In genomic region chr7:24372300-24372699, GRCm38 (mm10) we compare ENCODE assay signal across 10 mouse cellular contexts. TPM values are rescaled to one million over a fixed set of nuclear protein-coding genes. Genes with fewer than 3 reads are reported as not detected.
DNase-seq lines count a peak whose midpoint lies in the region; ATAC-seq lines count a peak whose summit lies in the region.
"Had no signal": no experiment of that assay in that cellular context is flagged by ENCODE, and none has a peak within 500 bp of the region (broad histone marks: within the 10 kb centered on the region; RNA-seq: fewer than 3 reads in every experiment).

No protein-coding gene starts in this region.

- ATAC-seq in intestine, embryonic 16.5 days = peak; percentile 30; the same call in 1 of the 2 replicates

- DNase-seq in heart, adult 11 months = peak; percentile 93
- no peak for DNase-seq in heart, adult 9 months (ENCODE audit: low spot score in 2 of 2)
- DNase-seq in 416B (ENCODE audit: low read depth) = peak; percentile 84
- DNase-seq in lung, postnatal 36 days = peak; percentile 80
- DNase-seq in adipocyte (ENCODE audit: low spot score) = no peak
- no peak for DNase-seq in adrenal gland, postnatal 4 days (ENCODE audit: low spot score in 2 of 2)
- no peak for DNase-seq in kidney, adult 8-10 months
- DNase-seq: right cerebral cortex, postnatal 4 days had no signal

- H3K4me2 ChIP-seq in intestine, embryonic 16.5 days (ENCODE audit: low read depth, low read length) = no peak overlapping the region
- H3K4me2 ChIP-seq: limb, embryonic 15.5 days had no signal

- H3K27me3 ChIP-seq in intestine, embryonic 16.5 days (replicated peaks; ENCODE audit: control insufficient read depth, insufficient read depth, low read length) = no peaks in the 10 kb centered on the region

- no peak overlapping the region for H3K4me3 ChIP-seq in intestine, embryonic 16.5 days (ENCODE audit: low read length)
- H3K4me3 ChIP-seq: limb, embryonic 15.5 days had no signal

- no peaks in the 10 kb centered on the region for H3K36me3 ChIP-seq in intestine, embryonic 16.5 days (ENCODE audit: control insufficient read depth, insufficient read depth, low read length)
- H3K36me3 ChIP-seq: limb, embryonic 15.5 days had no signal

- no peak overlapping the region for H3K27ac ChIP-seq in intestine, embryonic 16.5 days (ENCODE audit: low read length)
- H3K27ac ChIP-seq: limb, embryonic 15.5 days had no signal

- WGBS in intestine, embryonic 16.5 days = 73% methylated on average over 9 of the region's 11 CpGs

- H3K9me3 ChIP-seq in intestine, embryonic 16.5 days (ENCODE audit: control insufficient read depth, low read length) = no peaks in the 10 kb centered on the region
- H3K9me3 ChIP-seq: limb, embryonic 15.5 days had no signal

- no peak overlapping the region for H3K9ac ChIP-seq in intestine, embryonic 16.5 days (ENCODE audit: low read depth, low read length)
- H3K9ac ChIP-seq: limb, embryonic 15.5 days had no signal

- H3K4me1 ChIP-seq in intestine, embryonic 16.5 days (ENCODE audit: control insufficient read depth, insufficient read depth, low read length) = peaks cover 11% of the 10 kb centered on the region

RNA-seq across cellular contexts. Expression of gene Kcnn4, which starts 2.2 kb away (rescaled TPM):
- 2.5 and 4.3 TPM in 2 replicates for polyA plus RNA-seq in intestine, embryonic 16.5 days (2015; fragmentation: Nextera tagmentation; extraction: Ambion mirVana)
- 1 to 10 TPM; 3.0 to 7.3 TPM for total RNA-seq in adrenal gland, postnatal 4 days (2021)

RNA-seq across cellular contexts. Expression of gene Lypd5, which starts 23.3 kb away (rescaled TPM):
- polyA plus RNA-seq in intestine, embryonic 16.5 days (2015; fragmentation: Nextera tagmentation; extraction: Ambion mirVana) = 0.10 TPM in 1 of 2 replicates, not detected in the other
- total RNA-seq in adrenal gland, postnatal 4 days (2021) = not detected

RNA-seq across cellular contexts. Expression of gene Smg9, which starts 27.1 kb away (rescaled TPM):
- polyA plus RNA-seq in intestine, embryonic 16.5 days (2015; fragmentation: Nextera tagmentation; extraction: Ambion mirVana) = 20.4 and 22.0 TPM in 2 replicates
- 10 to 100 TPM; 25.6 to 32.3 TPM for total RNA-seq in adrenal gland, postnatal 4 days (2021)

RNA-seq across cellular contexts. Expression of gene Tescl, which starts 38.6 kb away (rescaled TPM):
- polyA plus RNA-seq in intestine, embryonic 16.5 days (2015; fragmentation: Nextera tagmentation; extraction: Ambion mirVana) = not detected in 2 replicates
- total RNA-seq in adrenal gland, postnatal 4 days (2021) = under 1 TPM; 0.36 to 0.37 TPM
- polyA plus RNA-seq: limb, embryonic 15.5 days had no signal

RNA-seq across cellular contexts. Expression of gene Zfp94, which starts 55.8 kb away (rescaled TPM):
- 6.0 and 7.3 TPM in 2 replicates for polyA plus RNA-seq in intestine, embryonic 16.5 days (2015; fragmentation: Nextera tagmentation; extraction: Ambion mirVana)
- 1 to 10 TPM; 5.8 to 7.0 TPM for total RNA-seq in adrenal gland, postnatal 4 days (2021)

Comparison
In these comparisons a context has a peak if more than half of its experiments do, and no peak if none do; other contexts are left out.
1. DNase-seq: peak in heart, adult 11 months (single experiment), 416B (single experiment) and lung, postnatal 36 days (single experiment); none in heart, adult 9 months (0 of 2), adipocyte (single experiment), adrenal gland, postnatal 4 days (0 of 2) and kidney, adult 8-10 months (0 of 2).